Mouse (Mus musculus) left cerebral cortex, adult 2 months (tissue): ENCODE results near the gene Vmn1r112. TPM values are rescaled to one million over a fixed set of nuclear protein-coding genes. Genes with fewer than 3 reads are reported as not detected.
"Not testable (repeated sequence)": the region's sequence is repeated elsewhere in the genome, so short reads cannot be mapped to it uniquely, and the experiment has no call there.

Source experiments
- DNase-seq, 2 experiments: peaks; one replicate each; pipeline ENCODE4 v3.0.0; 2021 to 2022; ENCODE audit warnings: low spot score in 2 of 2, mixed read lengths in 1 of 2; ENCODE audit errors: extremely low spot score in 1 of 2
- H3K27ac ChIP-seq: fragments of 200-600 bp; 2 replicates; pipeline ENCODE4 v1.8.1; 2022
- H3K4me3 ChIP-seq: fragments of 200-600 bp; 2 replicates; pipeline ENCODE4 v1.8.1; 2022
- intact Hi-C: fragments of 180-260 bp; cut with DNase I; formaldehyde crosslinking; loops from one replicate; pipeline ENCODE4 v1.15.1; 2025
- long read RNA-seq, 2 experiments: library from polyadenylated mRNA; stranded (forward); transcript quantifications; one replicate each; pipeline ENCODE4 v2.0.0; 2021; ENCODE audit warnings: borderline mapping rate in 2 of 2
- total RNA-seq, 2 experiments: library from RNA; stranded (reverse); gene quantifications; 2 replicates each; pipeline ENCODE4 v1.2.3; 2021

Gene Vmn1r112
- total RNA-seq, result not detected
- long read RNA-seq, experiment 1, result 0 reads
- long read RNA-seq, experiment 2, result 0 reads

GRCm38 (mm10) chr7:20770885-20771284, at the start of gene Vmn1r112:
Vmn1r112 (plus strand) TSS chr7:20771185.
- DNase-seq, H3K4me3 ChIP-seq, H3K27ac ChIP-seq, intact Hi-C loops: not testable (repeated sequence)

- H3K4me3 ChIP-seq, intact Hi-C loops, DNase-seq, H3K27ac ChIP-seq: not testable (repeated sequence)
Measured at GRCm38 (mm10) chr7:20730524-20730923, 40.5 kb upstream of the Vmn1r112 start, which contains the start of gene Gm10668. Gm10668 (minus strand) TSS chr7:20730624.

GRCm38 (mm10) chr7:20786985-20787384, 16.0 kb downstream of the Vmn1r112 start, which contains the start of gene Vmn1r113:
Vmn1r113 (plus strand) TSS chr7:20787285.
- DNase-seq, intact Hi-C loops, H3K27ac ChIP-seq, H3K4me3 ChIP-seq: not testable (repeated sequence)

- H3K4me3 ChIP-seq, H3K27ac ChIP-seq, DNase-seq, intact Hi-C loops: not testable (repeated sequence)
Measured at GRCm38 (mm10) chr7:20812086-20812485, 41.1 kb downstream of the Vmn1r112 start, which contains the start of gene Vmn1r114. Vmn1r114 (minus strand) TSS chr7:20812186.

Other genes starting within 250 kb of the Vmn1r112 start
- not detected for gene Vmn1r104, start 237.3 kb upstream of the Vmn1r112 start, total RNA-seq
- gene Gm5726, start 225.4 kb upstream of the Vmn1r112 start, total RNA-seq, result not detected
- not detected for gene Gm4141, start 194.9 kb upstream of the Vmn1r112 start, total RNA-seq
- not detected for gene Gm4513, start 172.2 kb upstream of the Vmn1r112 start, total RNA-seq
- not detected for gene Vmn1r107, start 102.3 kb upstream of the Vmn1r112 start, total RNA-seq
- not detected for gene Vmn1r111, start 68.0 kb upstream of the Vmn1r112 start, total RNA-seq
- gene Gm10668, start 40.6 kb upstream of the Vmn1r112 start, total RNA-seq, result not detected
- gene Vmn1r113, start 16.1 kb downstream of the Vmn1r112 start, total RNA-seq, result not detected
- not detected for gene Vmn1r114, start 41.0 kb downstream of the Vmn1r112 start, total RNA-seq
- gene Vmn1r115, start 73.8 kb downstream of the Vmn1r112 start, total RNA-seq, result not detected
- gene Vmn1r116, start 101.1 kb downstream of the Vmn1r112 start, total RNA-seq, result not detected
- gene Vmn1r117, start 112.9 kb downstream of the Vmn1r112 start, total RNA-seq, result not detected
- gene Vmn1r118, start 141.2 kb downstream of the Vmn1r112 start, total RNA-seq, result not detected
- not detected for gene Vmn1r119, start 241.3 kb downstream of the Vmn1r112 start, total RNA-seq